Mouse (Mus musculus): Measurements from ENCODE around the gene Zic1. TPM values are rescaled to one million over a fixed set of nuclear protein-coding genes. Genes with fewer than 3 reads are reported as not detected.
A peak's percentile ranks its signal among the peaks of the same experiment; 100 is the strongest.

The Zic1 gene
- polyA plus RNA-seq, 1 experiment from 2014 or later, result not detected

GRCm38 (mm10) chr9:91383441-91384135 lies 18.0 kb upstream of the Zic1 start:
- TF ChIP-seq EP300 (optimal IDR thresholded peaks at IDR 0.05) (no peak), CTCF (IDR thresholded peaks at IDR 0.05; ENCODE audit: low read depth) (no peak)
- Histone ChIP-seq H3K9me3 (ENCODE audit: control insufficient read depth, low read length) (no peaks in the 10 kb centered on the region), H3K4me1 (replicated peaks; ENCODE audit: control insufficient read depth, insufficient read depth) (no peaks in the 10 kb centered on the region), H3K36me3 (ENCODE audit: control insufficient read depth, insufficient read depth, low read length) (no peaks in the 10 kb centered on the region), H3K27ac (replicated peaks) (no peak overlapping the region), H3K4me3 (ENCODE audit: low read depth, low read length) (no peak overlapping the region), H3K27me3 (ENCODE audit: control insufficient read depth, insufficient read depth, low read length) (peaks cover 60% of the 10 kb centered on the region), H3K9ac (ENCODE audit: low read length) (no peak overlapping the region), H3K4me2 (replicated peaks; ENCODE audit: low read depth) (no peak overlapping the region)
- no peak for ATAC-seq (ENCODE audit: low FRiP score, low TSS enrichment)
- no peak for DNase-seq (ENCODE audit: low spot score)
- WGBS, result 3% methylated on average over 28 of the region's 28 CpGs

GRCm38 (mm10) chr9:91382471-91383255 lies 17.1 kb upstream of the Zic1 start:
- peaks cover 63% of the 10 kb centered on the region for H3K27me3 ChIP-seq (ENCODE audit: control insufficient read depth, insufficient read depth, low read length)
- TF ChIP-seq CTCF (IDR thresholded peaks at IDR 0.05; ENCODE audit: low read depth) (no peak), EP300 (optimal IDR thresholded peaks at IDR 0.05) (no peak)
- no peak overlapping the region for H3K4me3 ChIP-seq (ENCODE audit: low read depth, low read length)
- H3K4me1 ChIP-seq (replicated peaks; ENCODE audit: control insufficient read depth, insufficient read depth), result no peaks in the 10 kb centered on the region
- H3K9me3 ChIP-seq (ENCODE audit: control insufficient read depth, low read length), result no peaks in the 10 kb centered on the region
- H3K9ac ChIP-seq (ENCODE audit: low read length), result no peak overlapping the region
- no peak overlapping the region for H3K4me2 ChIP-seq (replicated peaks; ENCODE audit: low read depth)
- H3K36me3 ChIP-seq (ENCODE audit: control insufficient read depth, insufficient read depth, low read length), result no peaks in the 10 kb centered on the region
- WGBS, result 2% methylated on average over 24 of the region's 24 CpGs
- no peak overlapping the region for H3K27ac ChIP-seq (replicated peaks)
- DNase-seq (ENCODE audit: low spot score) (no peak), ATAC-seq (ENCODE audit: low FRiP score, low TSS enrichment) (no peak)

- no peaks in the 10 kb centered on the region for H3K36me3 ChIP-seq (ENCODE audit: control insufficient read depth, insufficient read depth, low read length)
- no peak overlapping the region for H3K9ac ChIP-seq (ENCODE audit: low read length)
- DNase-seq (ENCODE audit: low spot score) (no peak), ATAC-seq (ENCODE audit: low FRiP score, low TSS enrichment) (no peak)
- no peak overlapping the region; the same call in 1 of the 2 replicates for H3K4me3 ChIP-seq (ENCODE audit: low read depth, low read length)
- TF ChIP-seq EP300 (optimal IDR thresholded peaks at IDR 0.05) (no peak), CTCF (IDR thresholded peaks at IDR 0.05; ENCODE audit: low read depth) (no peak)
- peaks cover 57% of the 10 kb centered on the region for H3K27me3 ChIP-seq (ENCODE audit: control insufficient read depth, insufficient read depth, low read length)
- 5% methylated on average over 2 of the region's 2 CpGs for WGBS
- H3K27ac ChIP-seq (replicated peaks), result no peak overlapping the region
- H3K9me3 ChIP-seq (ENCODE audit: control insufficient read depth, low read length), result no peaks in the 10 kb centered on the region
- H3K4me1 ChIP-seq (replicated peaks; ENCODE audit: control insufficient read depth, insufficient read depth), result no peaks in the 10 kb centered on the region
- peak overlapping the region; percentile 85; the same call in 1 of the 2 replicates for H3K4me2 ChIP-seq (replicated peaks; ENCODE audit: low read depth)
Observed at GRCm38 (mm10) chr9:91382111-91382379, 16.4 kb upstream of the Zic1 start.

GRCm38 (mm10) chr9:91381284-91382110 lies 15.9 kb upstream of the Zic1 start:
- Histone ChIP-seq H3K27me3 (ENCODE audit: control insufficient read depth, insufficient read depth, low read length) (peaks cover 54% of the 10 kb centered on the region), H3K4me2 (replicated peaks; ENCODE audit: low read depth) (peak overlapping the region; percentile 85), H3K27ac (replicated peaks) (no peak overlapping the region), H3K36me3 (ENCODE audit: control insufficient read depth, insufficient read depth, low read length) (no peaks in the 10 kb centered on the region), H3K9ac (ENCODE audit: low read length) (0 out of 2 replicates have a peak overlapping the region, but pooled peaks have one; percentile 18), H3K4me1 (replicated peaks; ENCODE audit: control insufficient read depth, insufficient read depth) (no peaks in the 10 kb centered on the region), H3K4me3 (ENCODE audit: low read depth, low read length) (peak overlapping the region; percentile 50), H3K9me3 (ENCODE audit: control insufficient read depth, low read length) (no peaks in the 10 kb centered on the region)
- 1% methylated on average over 52 of the region's 76 CpGs for WGBS
- no peak for ATAC-seq (ENCODE audit: low FRiP score, low TSS enrichment)
- peak; percentile 33 for DNase-seq (ENCODE audit: low spot score)
- TF ChIP-seq EP300 (optimal IDR thresholded peaks at IDR 0.05) (no peak), CTCF (IDR thresholded peaks at IDR 0.05; ENCODE audit: low read depth) (no peak)

DNA sequence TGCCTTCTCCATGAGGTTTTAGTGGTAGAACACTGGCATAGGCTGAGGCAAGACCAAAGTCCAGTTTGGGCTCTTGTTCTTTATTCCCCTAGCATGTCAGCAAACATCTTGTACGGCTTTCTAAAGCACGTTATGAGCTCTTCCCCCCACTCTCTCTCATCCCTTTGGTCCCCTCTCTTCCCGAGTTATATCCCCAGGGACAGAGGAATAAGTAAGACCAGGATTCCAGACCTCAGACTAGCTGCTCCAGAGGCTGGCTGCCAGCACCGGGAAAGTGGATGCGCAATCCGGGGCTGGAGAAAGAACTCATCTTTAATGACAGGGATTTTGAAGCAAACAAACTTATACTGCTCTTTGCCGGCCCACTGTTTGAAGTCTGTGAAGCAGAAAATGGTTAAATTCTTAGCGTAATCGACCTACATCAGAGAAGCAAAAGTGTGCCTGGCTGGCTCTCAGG lies 14.9 kb upstream of the Zic1 start:
- Histone ChIP-seq H3K4me3 (ENCODE audit: low read depth, low read length) (no peak overlapping the region), H3K9me3 (ENCODE audit: control insufficient read depth, low read length) (no peaks in the 10 kb centered on the region), H3K4me2 (replicated peaks; ENCODE audit: low read depth) (no peak overlapping the region), H3K4me1 (replicated peaks; ENCODE audit: control insufficient read depth, insufficient read depth) (no peaks in the 10 kb centered on the region), H3K9ac (ENCODE audit: low read length) (no peak overlapping the region), H3K27me3 (ENCODE audit: control insufficient read depth, insufficient read depth, low read length) (peaks cover 50% of the 10 kb centered on the region), H3K36me3 (ENCODE audit: control insufficient read depth, insufficient read depth, low read length) (no peaks in the 10 kb centered on the region), H3K27ac (replicated peaks) (no peak overlapping the region)
- ATAC-seq (ENCODE audit: low FRiP score, low TSS enrichment) (no peak), DNase-seq (ENCODE audit: low spot score) (no peak)
- TF ChIP-seq CTCF (IDR thresholded peaks at IDR 0.05; ENCODE audit: low read depth) (no peak), EP300 (optimal IDR thresholded peaks at IDR 0.05) (no peak)
- 2% methylated on average over 9 of the region's 9 CpGs for WGBS

All from stomach, postnatal 0 days (tissue).